Mouse (Mus musculus) induced T-regulatory cell, adult 2 months (primary cell): ENCODE measurements at regions not wholly inside any gene's neighbourhood (a gene's known extent, or its start where the extent isn't known, plus 50 kb on each side); places are given as distances from the start of the nearest gene placed in this dataset.

Experiments
- DNase-seq: peaks from one replicate; pipeline ENCODE4 v3.0.0-alpha.2; 2012; ENCODE audit warnings: low read depth

- DNase-seq, result no peak
Measured at GRCm38 (mm10) chr5:54178966-54179547, 180.8 kb downstream of the Stim2 start.

GRCm38 (mm10) chr5:54180192-54180611, 181.9 kb downstream of the Stim2 start:
- no peak for DNase-seq

- no peak for DNase-seq
Measured at GRCm38 (mm10) chr5:54180640-54181326, 182.5 kb downstream of the Stim2 start.

- DNase-seq, result no peak
Measured at GRCm38 (mm10) chr5:54181327-54181863, 183.1 kb downstream of the Stim2 start.

GRCm38 (mm10) chr5:54182754-54183153, 184.5 kb downstream of the Stim2 start:
- DNase-seq, result no peak

GRCm38 (mm10) chr5:54185662-54186061, 187.4 kb downstream of the Stim2 start:
- peak; percentile 1 for DNase-seq

DNA sequence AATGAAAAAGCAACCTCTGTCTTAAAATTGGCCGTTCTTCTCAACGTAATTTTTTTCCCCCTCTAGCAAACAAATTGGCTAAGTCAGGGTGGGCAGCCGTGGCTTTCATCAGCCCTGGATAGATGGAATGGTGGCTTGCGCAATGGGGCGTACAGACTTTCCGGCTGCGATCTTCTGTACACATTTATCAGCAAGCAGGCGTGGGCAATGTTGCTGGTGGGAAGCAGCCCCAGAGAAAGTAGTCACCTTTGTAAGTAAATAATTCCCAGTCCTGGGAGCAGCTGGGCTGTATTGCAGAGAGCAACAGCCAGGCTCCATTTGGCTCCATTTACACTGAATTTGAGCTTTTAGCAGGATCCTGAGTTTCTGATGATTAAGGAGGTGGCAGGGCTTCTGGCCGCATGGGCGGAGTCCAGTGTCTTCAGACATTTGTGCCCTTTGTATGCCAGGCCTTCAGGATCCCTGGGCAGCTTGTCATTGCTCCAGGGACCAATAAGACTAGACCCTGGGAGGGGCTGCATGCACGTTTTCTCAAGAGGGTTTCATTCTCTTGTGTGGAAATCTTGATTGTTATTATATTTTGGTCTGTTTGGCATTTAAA, 187.9 kb downstream of the Stim2 start:
- DNase-seq, result no peak

DNA sequence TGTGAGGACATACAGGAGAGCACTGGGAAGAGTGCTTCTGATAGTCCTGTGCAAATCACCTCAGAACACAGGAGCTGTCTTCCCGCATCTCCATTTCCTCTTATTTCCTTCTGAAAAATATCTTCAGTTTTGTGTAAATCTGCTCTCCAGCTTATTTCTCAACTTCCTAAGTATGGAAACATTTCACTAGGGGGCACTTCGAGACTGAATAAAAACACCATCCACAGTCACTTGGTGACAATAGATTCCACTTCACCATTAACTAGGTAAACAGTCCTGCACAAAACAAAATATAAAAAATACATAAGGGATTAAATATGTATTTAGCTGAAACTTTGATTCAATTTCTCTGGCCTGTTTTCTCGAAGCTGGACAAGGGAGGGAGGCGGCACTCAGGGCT, 193.4 kb downstream of the Stim2 start:
- no peak for DNase-seq

DNA sequence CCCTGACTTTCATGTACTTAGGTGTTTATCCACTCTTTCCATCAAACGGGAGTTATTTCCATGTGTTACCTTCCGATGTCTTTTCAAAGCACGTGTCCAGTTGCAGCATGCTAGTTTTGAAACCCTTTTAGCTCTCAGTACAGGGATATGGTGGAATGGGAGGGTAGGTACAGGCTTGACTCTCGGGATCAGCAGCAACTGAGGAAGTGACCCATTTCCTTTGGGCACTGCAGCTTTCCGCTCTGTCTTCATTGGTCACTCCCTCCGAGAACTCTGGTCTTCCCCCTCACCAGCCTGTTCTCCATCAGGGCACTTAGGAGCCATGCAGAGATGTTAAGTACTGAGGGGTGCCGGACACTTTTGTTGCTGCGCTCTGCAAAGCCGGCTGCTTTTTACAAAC, 196.5 kb downstream of the Stim2 start:
- DNase-seq, result no peak

DNA sequence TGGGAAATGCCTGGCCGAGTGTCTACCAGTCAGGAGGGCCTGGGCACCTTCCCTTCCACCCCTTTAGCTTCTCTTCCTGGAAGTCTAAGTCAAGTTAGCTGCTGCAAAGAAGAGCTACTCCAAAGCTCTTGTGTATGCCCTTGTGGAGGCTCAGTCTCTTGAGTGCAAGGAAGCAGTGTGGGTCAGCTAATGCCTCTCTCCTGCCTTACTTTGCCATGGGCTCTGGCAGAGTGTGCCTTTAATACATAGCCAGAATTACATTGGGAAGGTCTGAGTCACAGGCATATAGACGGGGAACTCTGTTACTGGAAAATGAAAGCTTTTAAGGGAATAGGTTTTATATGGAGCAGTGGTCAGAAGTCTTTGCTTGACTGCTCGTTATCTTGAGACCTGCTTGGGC, 201.7 kb downstream of the Stim2 start:
- DNase-seq, result no peak

DNA sequence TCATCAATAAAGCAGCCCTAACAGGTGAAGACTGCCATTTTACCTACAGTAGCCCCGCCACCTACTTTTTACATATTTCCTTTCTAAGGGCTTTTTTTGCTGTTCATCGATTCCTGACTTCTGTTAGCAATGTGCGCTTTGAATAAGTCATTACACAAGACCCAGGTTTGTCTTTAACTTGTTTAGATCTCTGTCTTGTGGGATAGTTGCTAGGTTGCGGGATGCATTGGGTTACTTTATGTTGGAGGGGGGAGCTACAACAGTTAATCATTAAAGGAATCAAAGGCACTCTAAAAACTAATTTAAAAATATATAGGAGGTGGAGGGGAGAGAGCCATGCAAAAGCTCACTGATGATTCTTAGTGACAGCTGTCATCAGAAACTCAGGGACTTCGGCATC, 202.3 kb downstream of the Stim2 start:
- no peak for DNase-seq

- no peak for DNase-seq
Measured at GRCm38 (mm10) chr5:54211457-54211856, 213.2 kb downstream of the Stim2 start.

DNA sequence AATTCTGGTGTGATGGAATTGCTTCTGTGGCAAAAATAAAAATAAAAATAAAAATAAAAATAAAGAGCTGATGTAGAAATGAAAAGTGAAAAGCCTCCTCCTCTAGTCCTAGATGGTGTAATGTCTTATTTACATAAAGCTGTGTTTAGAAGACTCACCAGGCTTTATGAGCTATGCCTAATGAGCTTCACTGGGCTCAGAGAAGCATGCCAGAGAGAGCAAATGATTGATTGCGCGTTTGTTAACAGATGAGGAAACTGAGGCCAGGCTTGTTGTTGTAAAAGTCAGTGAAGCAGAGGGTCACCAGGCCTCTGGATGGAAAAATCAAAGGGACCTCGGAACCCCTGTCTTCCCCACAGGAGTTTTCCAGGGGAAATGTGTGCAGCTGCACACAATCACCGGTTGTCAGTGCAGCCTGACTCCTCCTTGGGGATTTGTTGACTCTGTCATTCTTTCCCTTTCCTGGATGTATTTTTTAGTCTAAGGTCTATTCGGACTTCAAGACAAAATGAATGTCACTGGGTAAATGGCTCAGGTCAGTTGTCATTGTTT, 213.8 kb downstream of the Stim2 start:
- DNase-seq, result no peak

- no peak for DNase-seq
Measured at GRCm38 (mm10) chr5:54225031-54225430, 226.7 kb downstream of the Stim2 start.

DNA sequence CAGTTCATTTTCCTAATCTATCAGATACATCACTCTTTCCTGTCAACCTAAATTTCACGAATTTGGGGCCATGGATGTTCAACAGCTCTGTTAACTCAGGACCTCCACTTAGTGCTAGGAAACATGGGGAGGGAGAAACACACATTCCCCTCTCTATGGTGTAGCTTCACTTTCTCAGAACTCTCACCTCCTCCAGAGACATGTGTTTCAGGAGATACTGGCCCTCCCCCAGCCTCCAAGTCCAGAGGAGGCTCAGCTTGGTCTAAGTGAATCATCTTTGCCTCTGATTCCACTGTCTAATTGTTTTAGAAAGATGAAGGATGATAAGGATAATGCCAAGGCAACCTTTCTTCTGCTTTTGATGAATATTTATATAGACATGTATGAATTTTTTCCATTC, 236.3 kb downstream of the Stim2 start:
- DNase-seq, result no peak

DNA sequence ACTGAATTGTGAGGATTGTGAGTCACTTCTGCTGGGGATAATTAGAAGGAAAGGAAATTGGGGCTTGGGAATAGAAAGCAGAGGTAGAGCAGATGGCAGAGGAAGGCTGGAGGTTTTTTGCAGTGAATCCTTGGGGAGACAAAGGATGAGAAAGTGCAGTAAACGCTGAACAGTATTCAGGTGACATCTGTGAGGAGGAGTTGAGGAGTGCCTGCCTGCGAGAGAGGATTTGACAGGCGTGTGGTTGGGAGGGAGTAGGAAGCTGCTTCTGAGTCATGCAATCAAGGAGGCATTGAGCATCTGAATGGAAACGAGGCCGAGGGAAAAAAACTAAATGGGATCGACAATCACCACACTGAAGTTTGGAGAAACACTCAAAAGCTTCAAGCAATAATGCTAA, 236.9 kb downstream of the Stim2 start:
- no peak for DNase-seq

- no peak for DNase-seq
Measured at GRCm38 (mm10) chr5:54237226-54237625, 238.9 kb downstream of the Stim2 start.

GRCm38 (mm10) chr5:54238646-54239167, 240.4 kb downstream of the Stim2 start:
- DNase-seq, result no peak

GRCm38 (mm10) chr5:54239586-54239985, 241.3 kb downstream of the Stim2 start:
- DNase-seq, result no peak

DNA sequence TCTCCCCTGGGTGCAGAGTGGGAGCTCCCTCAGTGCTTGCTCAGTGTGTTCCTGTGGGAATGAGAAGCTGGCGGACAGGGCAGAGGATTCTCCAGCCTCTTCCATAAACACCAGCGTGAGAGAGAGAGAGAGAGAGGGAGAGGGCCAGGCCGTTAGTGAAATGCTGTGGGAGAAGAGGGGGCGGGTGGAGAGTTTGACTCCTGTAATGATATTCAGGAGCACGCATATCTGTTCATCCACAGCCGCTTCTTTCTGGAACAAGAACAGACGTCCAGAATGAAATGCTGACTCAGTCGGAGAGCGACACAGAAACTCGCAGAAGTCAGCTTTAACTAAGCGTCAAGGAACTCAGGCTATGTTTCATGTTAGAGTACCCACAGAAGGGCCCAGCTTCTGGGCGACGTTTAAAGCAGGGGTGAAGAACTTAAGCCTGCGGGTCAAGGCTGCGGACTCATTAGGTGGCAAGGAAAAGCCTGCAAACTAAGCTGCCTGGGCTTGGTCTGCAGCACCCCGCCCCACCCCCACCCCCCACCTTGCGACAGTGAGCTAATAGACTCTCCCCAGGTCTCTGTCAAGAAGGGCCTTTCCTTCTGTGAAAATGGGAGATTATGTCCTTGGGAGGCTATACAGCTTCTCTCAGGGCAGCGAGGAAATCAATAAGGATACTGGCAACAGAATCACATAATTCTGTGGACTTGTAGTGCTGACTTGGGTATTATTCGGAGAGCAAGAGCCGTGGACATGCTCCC, 243.0 kb downstream of the Stim2 start:
- no peak for DNase-seq

GRCm38 (mm10) chr5:54242126-54242525, 243.8 kb downstream of the Stim2 start:
- no peak for DNase-seq

DNA sequence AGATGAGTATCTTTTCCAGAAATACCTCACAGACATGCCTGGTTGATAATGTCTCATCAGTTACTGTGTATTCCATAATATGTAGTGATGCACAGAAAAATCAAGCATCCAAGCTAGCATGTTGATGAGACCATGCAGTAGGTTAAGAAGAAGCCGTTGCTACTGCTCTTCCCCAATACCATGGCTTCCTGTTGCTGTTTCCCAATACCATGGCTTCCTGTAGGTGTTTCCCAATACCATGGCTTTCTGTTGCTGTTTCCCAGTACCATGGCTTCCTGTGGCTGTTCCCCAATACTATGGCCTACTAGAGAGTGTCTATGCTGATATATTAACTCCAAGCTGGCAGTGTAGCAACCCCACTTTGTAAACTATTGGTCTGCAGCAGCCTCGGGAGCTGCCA, 253.7 kb downstream of the Stim2 start:
- no peak for DNase-seq
